ENCODE assay signal across 10 mouse cellular contexts in genomic region chr1:155721443-155721842, GRCm38 (mm10). TPM values are rescaled to one million over a fixed set of nuclear protein-coding genes. Genes with fewer than 3 reads are reported as not detected.
DNase-seq lines count a peak whose midpoint lies in the region; ATAC-seq and TF ChIP-seq lines count a peak whose summit lies in the region.
"Had no signal": no experiment of that assay in that cellular context is flagged by ENCODE, and none has a peak within 500 bp of the region (broad histone marks: within the 10 kb centered on the region; RNA-seq: fewer than 3 reads in every experiment).

No protein-coding gene starts in this region.

- H3K9ac ChIP-seq in liver, postnatal 0 days (replicated peaks), result no peak overlapping the region

- TF ChIP-seq EP300 in liver, postnatal 0 days (IDR thresholded peaks at IDR 0.05; ENCODE audit: low read depth), result no peak

- H3K36me3 ChIP-seq in liver, postnatal 0 days (replicated peaks; ENCODE audit: insufficient read depth, low read length), result no peaks in the 10 kb centered on the region

- TF ChIP-seq POLR2A in brain, embryonic 14.5 days (IDR thresholded peaks at IDR 0.05; ENCODE audit: borderline replicate concordance, extremely low read depth, insufficient read depth, insufficient read length, poor library complexity, severe bottlenecking), result no peak

- H3K4me2 ChIP-seq in liver, postnatal 0 days (ENCODE audit: low read depth, low read length), result no peak overlapping the region

- no peak overlapping the region for H3K27ac ChIP-seq in liver, postnatal 0 days (ENCODE audit: low read depth)

- WGBS in liver, postnatal 0 days (ENCODE audit: insufficient replicate concordance), result 37% methylated on average over 8 of the region's 8 CpGs

- no peaks in the 10 kb centered on the region for H3K4me1 ChIP-seq in liver, postnatal 0 days (ENCODE audit: insufficient read depth)

- peaks cover 11% of the 10 kb centered on the region; the same call in 1 of the 2 replicates for H3K27me3 ChIP-seq in liver, postnatal 0 days (ENCODE audit: insufficient read depth, low read length)

- no peak overlapping the region for H3K4me3 ChIP-seq in liver, postnatal 0 days (ENCODE audit: low read depth, low read length)

- no peak for ATAC-seq in liver, postnatal 0 days

- peak; percentile 54; the same call in 1 of the 2 replicates for TF ChIP-seq CTCF in brain, embryonic 14.5 days (IDR thresholded peaks at IDR 0.05; ENCODE audit: borderline replicate concordance, extremely low read depth, insufficient read depth, insufficient read length)
- peak; percentile 58 for TF ChIP-seq CTCF in liver, postnatal 0 days (IDR thresholded peaks at IDR 0.05; ENCODE audit: low read depth)

- DNase-seq in heart, adult 11 months, result peak; percentile 87
- no peak for DNase-seq in heart, postnatal 25 days (ENCODE audit: low spot score)
- peak; percentile 47 for DNase-seq in ovary, postnatal 36 days (ENCODE audit: low spot score)
- DNase-seq in ovary, adult 18-20 months (ENCODE audit: low spot score), result no peak
- no peak for DNase-seq in brain, embryonic 14.5 days (ENCODE audit: low read depth)
- DNase-seq in liver, postnatal 0 days, result peak; percentile 45
- DNase-seq in thymus, postnatal 25 days, result peak; percentile 25
- no peak for DNase-seq in ovary, postnatal 14 days (ENCODE audit: low spot score)

- H3K9me3 ChIP-seq in liver, postnatal 0 days (ENCODE audit: low read length), result no peaks in the 10 kb centered on the region

- intact Hi-C loops in heart, postnatal 25 days (cut with DNase I), result loop anchor here (5.0 kb wide), 1 partner anchor 144 kb away; no protein-coding TSS in a partner anchor

RNA-seq across cellular contexts. Expression of gene Lhx4, which starts 30.0 kb away (rescaled TPM):
- total RNA-seq in heart, postnatal 25 days (2021), result not detected
- polyA plus RNA-seq in brain, embryonic 14.5 days (2012; rRNA removed), result 0.97 and 2.7 TPM in 2 replicates
- polyA plus RNA-seq in liver, postnatal 0 days (2015; fragmentation: Nextera tagmentation; extraction: Ambion mirVana), result not detected in 2 replicates
- total RNA-seq: heart, postnatal 10 days had no signal
- polyA plus RNA-seq: lung, embryonic 16.5 days had no signal

Comparison
In these comparisons a context has a peak if more than half of its experiments do, and no peak if none do; other contexts are left out.
1. DNase-seq: peak in heart, adult 11 months (single experiment), ovary, postnatal 36 days (single experiment), liver, postnatal 0 days (single experiment) and thymus, postnatal 25 days (single experiment); none in heart, postnatal 25 days (single experiment), ovary, adult 18-20 months (single experiment), brain, embryonic 14.5 days (single experiment) and ovary, postnatal 14 days (single experiment).